11 mouse cellular contexts compared by ENCODE assay signal in genomic region chr3:84889648-84890047, GRCm38 (mm10).
A peak's percentile ranks its signal among the peaks of the same experiment; 100 is the strongest.
DNase-seq lines count a peak whose midpoint lies in the region; ATAC-seq and TF ChIP-seq lines count a peak whose summit lies in the region.
"Had no signal": no experiment of that assay in that cellular context is flagged by ENCODE, and none has a peak within 500 bp of the region (broad histone marks: within the 10 kb centered on the region; RNA-seq: fewer than 3 reads in every experiment).

No protein-coding gene starts in this region.

- no peak overlapping the region for H3K27ac ChIP-seq in hindbrain, embryonic 11.5 days (ENCODE audit: low read depth, low read length)
- no peak overlapping the region for H3K27ac ChIP-seq in hindbrain, embryonic 12.5 days
- no peak overlapping the region for H3K27ac ChIP-seq in lung, postnatal 0 days (ENCODE audit: low read length)
- H3K27ac ChIP-seq: heart, embryonic 15.5 days; lung, embryonic 15.5 days; stomach, embryonic 15.5 days had no signal

- no peaks in the 10 kb centered on the region for H3K36me3 ChIP-seq in hindbrain, embryonic 11.5 days (ENCODE audit: control insufficient read depth, insufficient read depth, low read length)
- no peaks in the 10 kb centered on the region for H3K36me3 ChIP-seq in hindbrain, embryonic 12.5 days
- no peaks in the 10 kb centered on the region for H3K36me3 ChIP-seq in lung, postnatal 0 days (ENCODE audit: insufficient read depth, low read length)
- H3K36me3 ChIP-seq: heart, embryonic 15.5 days; lung, embryonic 15.5 days; stomach, embryonic 15.5 days had no signal

- peak; percentile 37 for DNase-seq in hindbrain, embryonic 11.5 days (ENCODE audit: low spot score)
- peak; percentile 26 for DNase-seq in A20 (ENCODE audit: low read depth, low spot score)
- no peak for DNase-seq in Patski (ENCODE audit: low read depth, low spot score)
- peak; percentile 79 for DNase-seq in lung, postnatal 0 days (ENCODE audit: low spot score)
- no peak for DNase-seq in right cerebral cortex, postnatal 4 days
- DNase-seq in ovary, adult 18-20 months (ENCODE audit: low spot score): no peak
- DNase-seq in urinary bladder, postnatal 25 days (ENCODE audit: low spot score): no peak

- no peak for ATAC-seq in hindbrain, embryonic 11.5 days (ENCODE audit: low FRiP score)
- no peak for ATAC-seq in hindbrain, embryonic 12.5 days (ENCODE audit: low FRiP score)
- no peak for ATAC-seq in Patski
- peak; percentile 62 for ATAC-seq in lung, postnatal 0 days

- no peak overlapping the region for H3K4me3 ChIP-seq in hindbrain, embryonic 11.5 days (ENCODE audit: low read depth, low read length)
- no peak overlapping the region for H3K4me3 ChIP-seq in hindbrain, embryonic 12.5 days
- no peak overlapping the region for H3K4me3 ChIP-seq in lung, postnatal 0 days (ENCODE audit: low read depth, low read length)
- H3K4me3 ChIP-seq: heart, embryonic 15.5 days; lung, embryonic 15.5 days; stomach, embryonic 15.5 days had no signal

- no peaks in the 10 kb centered on the region for H3K27me3 ChIP-seq in hindbrain, embryonic 11.5 days (ENCODE audit: control insufficient read depth, insufficient read depth, low read length)
- no peaks in the 10 kb centered on the region for H3K27me3 ChIP-seq in hindbrain, embryonic 12.5 days
- no peaks in the 10 kb centered on the region for H3K27me3 ChIP-seq in Patski
- no peaks in the 10 kb centered on the region for H3K27me3 ChIP-seq in lung, postnatal 0 days (replicated peaks; ENCODE audit: insufficient read depth, low read length)
- H3K27me3 ChIP-seq: heart, embryonic 15.5 days; lung, embryonic 15.5 days; stomach, embryonic 15.5 days had no signal

- CTCF ChIA-PET in Patski (lab: Charles Lee): interaction anchor here (1.0 to 3.1 kb wide), 7 partner anchors 13 to 509 kb away, joined by 3 to 20 read pairs (median 3); no protein-coding TSS in a partner anchor

- no peaks in the 10 kb centered on the region for H3K4me1 ChIP-seq in hindbrain, embryonic 11.5 days (replicated peaks; ENCODE audit: control insufficient read depth, insufficient read depth, low read length)
- no peaks in the 10 kb centered on the region for H3K4me1 ChIP-seq in hindbrain, embryonic 12.5 days
- H3K4me1 ChIP-seq in lung, postnatal 0 days (ENCODE audit: insufficient read depth, low read depth, low read length): no peaks in the 10 kb centered on the region
- H3K4me1 ChIP-seq: heart, embryonic 15.5 days; lung, embryonic 15.5 days; stomach, embryonic 15.5 days had no signal

- no peak overlapping the region for H3K4me2 ChIP-seq in hindbrain, embryonic 11.5 days (replicated peaks; ENCODE audit: low read depth, low read length)
- no peak overlapping the region for H3K4me2 ChIP-seq in hindbrain, embryonic 12.5 days (replicated peaks)
- no peak overlapping the region for H3K4me2 ChIP-seq in lung, postnatal 0 days (replicated peaks; ENCODE audit: low read depth, low read length)
- H3K4me2 ChIP-seq: heart, embryonic 15.5 days; lung, embryonic 15.5 days; stomach, embryonic 15.5 days had no signal

- no peak overlapping the region for H3K9ac ChIP-seq in hindbrain, embryonic 11.5 days (ENCODE audit: low read depth, low read length)
- H3K9ac ChIP-seq in hindbrain, embryonic 12.5 days: no peak overlapping the region
- no peak overlapping the region for H3K9ac ChIP-seq in lung, postnatal 0 days (replicated peaks; ENCODE audit: low read depth)
- H3K9ac ChIP-seq: heart, embryonic 15.5 days; lung, embryonic 15.5 days; stomach, embryonic 15.5 days had no signal

- TF ChIP-seq EP300 in lung, postnatal 0 days (IDR thresholded peaks at IDR 0.05): no peak

- in situ Hi-C loops in Patski (cut with MboI; ENCODE audit: low pct_unique_long_range_greater_than_20kb): no loop called here

- POLR2A ChIA-PET in Patski (lab: Charles Lee): no interaction called here

- TF ChIP-seq CTCF in Patski (IDR thresholded peaks at IDR 0.05): peak; percentile 75
- TF ChIP-seq CTCF in lung, postnatal 0 days (IDR thresholded peaks at IDR 0.05): peak; percentile 78

- no peaks in the 10 kb centered on the region for H3K9me3 ChIP-seq in hindbrain, embryonic 11.5 days (ENCODE audit: control insufficient read depth, low read length)
- no peaks in the 10 kb centered on the region for H3K9me3 ChIP-seq in hindbrain, embryonic 12.5 days (replicated peaks)
- H3K9me3 ChIP-seq in lung, postnatal 0 days (ENCODE audit: low read length): no peaks in the 10 kb centered on the region
- H3K9me3 ChIP-seq: heart, embryonic 15.5 days; lung, embryonic 15.5 days; stomach, embryonic 15.5 days had no signal

- 82% methylated on average over 1 of the region's 1 CpGs for WGBS in hindbrain, embryonic 11.5 days
- 85% methylated on average over 1 of the region's 1 CpGs for WGBS in hindbrain, embryonic 12.5 days
- WGBS in lung, postnatal 0 days: 33% methylated on average over 1 of the region's 1 CpGs

Comparison
In these comparisons a context has a peak if more than half of its experiments do, and no peak if none do; other contexts are left out.
1. DNase-seq: peak in hindbrain, embryonic 11.5 days (single experiment), A20 (single experiment) and lung, postnatal 0 days (single experiment); none in Patski (single experiment), right cerebral cortex, postnatal 4 days (single experiment), ovary, adult 18-20 months (single experiment) and urinary bladder, postnatal 25 days (single experiment).